Mouse (Mus musculus) adrenal gland, adult 18-20 months (tissue): Measurements from ENCODE around the gene Pex3. TPM values are rescaled to one million over a fixed set of nuclear protein-coding genes. Genes with fewer than 3 reads are reported as not detected.
"Not testable (repeated sequence)": the region's sequence is repeated elsewhere in the genome, so short reads cannot be mapped to it uniquely, and the experiment has no call there.

Source experiments
- DNase-seq, 2 experiments: peaks; one replicate each; pipeline ENCODE4 v3.0.0; 2021 to 2022; ENCODE audit warnings: low spot score in 2 of 2
- total RNA-seq, 2 experiments: library from RNA; stranded (reverse); gene quantifications; 1 replicate in 1 of 2; 2 replicates in 1 of 2; pipeline ENCODE4 v1.2.3; 2021

The Pex3 gene
- total RNA-seq, 2 experiments from 2014 or later, result 30.0 to 40.5 TPM

DNA sequence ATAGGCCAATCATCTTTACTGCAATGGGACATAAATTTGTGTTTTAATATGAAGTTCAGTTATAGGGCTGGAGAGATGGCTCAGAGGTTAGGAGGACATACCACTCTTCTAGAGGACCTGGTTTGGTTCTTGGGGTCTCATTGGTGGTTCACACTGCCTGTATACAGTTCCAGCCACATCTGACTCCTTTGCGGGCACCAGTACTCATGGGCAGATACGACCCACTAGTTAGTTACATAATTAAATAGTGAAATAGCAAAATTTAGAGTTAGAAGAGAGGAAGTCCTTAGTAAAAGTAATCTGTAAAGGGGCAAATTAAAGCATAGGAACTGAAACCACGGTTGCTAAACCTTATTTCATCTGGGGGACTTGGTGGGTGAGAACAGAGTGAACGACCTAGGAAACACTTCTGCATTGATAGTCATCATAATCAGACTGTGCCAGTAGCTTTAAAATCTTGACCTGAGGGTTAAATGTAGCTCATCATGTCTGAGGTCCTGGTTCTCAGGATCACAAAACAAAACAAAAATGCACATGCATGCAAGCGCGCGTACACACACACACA, 13.1 kb downstream of the Pex3 start:
- no peak for DNase-seq

GRCm38 (mm10) chr10:13536706-13537105, 16.2 kb downstream of the Pex3 start:
- no peak for DNase-seq

DNA sequence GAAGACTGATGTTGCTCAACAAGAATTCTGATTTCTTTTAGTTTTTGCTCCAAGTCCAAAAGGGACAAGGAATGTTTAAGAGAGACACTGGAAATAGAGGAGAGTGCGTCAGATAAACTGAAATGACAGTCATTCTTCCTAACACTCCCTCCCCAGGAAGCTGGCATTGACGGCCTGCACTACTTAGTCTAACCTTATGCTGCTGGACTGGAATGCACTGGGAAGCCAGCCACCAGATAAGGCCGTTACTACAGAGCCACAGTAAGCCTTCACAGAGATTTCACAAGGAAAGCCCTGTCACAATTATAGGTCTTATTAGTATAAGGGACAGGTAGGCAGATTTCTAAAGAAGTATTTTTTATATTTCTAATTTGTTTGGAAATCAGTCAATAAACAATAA, 18.2 kb downstream of the Pex3 start:
- no peak for DNase-seq

GRCm38 (mm10) chr10:13528155-13528554, 24.8 kb downstream of the Pex3 start:
- DNase-seq, result no peak

GRCm38 (mm10) chr10:13521857-13522256, 31.1 kb downstream of the Pex3 start:
- DNase-seq, result no peak

DNA sequence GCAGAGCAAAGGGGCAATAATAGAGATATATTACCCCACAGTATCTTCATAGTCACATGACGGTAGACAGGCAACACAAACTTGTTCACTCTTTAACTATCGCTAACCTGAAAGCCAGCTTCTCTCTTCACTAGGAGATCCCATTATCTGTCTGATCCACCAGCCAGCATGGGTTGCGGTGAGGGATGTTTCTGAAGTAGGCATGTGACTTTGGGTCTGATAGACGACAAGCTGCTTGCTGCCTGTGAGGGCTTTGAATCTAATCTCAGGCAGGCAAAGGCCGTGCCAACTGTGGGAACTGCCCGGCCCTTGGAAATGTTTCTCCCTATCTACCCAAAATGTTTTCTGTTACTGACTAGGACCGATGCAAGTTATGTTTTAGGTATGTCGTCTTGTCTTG, 50.6 kb downstream of the Pex3 start:
- no peak for DNase-seq

DNA sequence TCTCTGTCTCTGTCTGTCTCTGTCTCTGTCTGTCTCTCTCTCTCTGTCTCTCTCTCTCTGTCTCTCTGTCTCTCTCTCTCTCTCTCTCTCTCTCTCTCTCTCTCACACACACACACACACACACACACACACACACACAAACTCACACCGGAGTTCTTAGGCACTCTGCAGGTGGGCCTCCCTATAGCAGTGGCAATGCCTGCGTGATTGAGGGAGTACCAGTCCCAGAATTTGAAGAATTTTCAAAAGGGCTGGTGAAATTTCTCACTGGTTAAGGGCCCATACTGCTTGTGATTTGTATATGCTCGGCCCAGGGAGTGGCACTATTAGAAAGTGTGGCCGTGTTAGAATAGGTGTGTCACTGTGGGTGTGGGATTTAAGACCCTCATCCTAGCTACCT, 51.4 kb downstream of the Pex3 start:
- DNase-seq, result not testable (repeated sequence)

DNA sequence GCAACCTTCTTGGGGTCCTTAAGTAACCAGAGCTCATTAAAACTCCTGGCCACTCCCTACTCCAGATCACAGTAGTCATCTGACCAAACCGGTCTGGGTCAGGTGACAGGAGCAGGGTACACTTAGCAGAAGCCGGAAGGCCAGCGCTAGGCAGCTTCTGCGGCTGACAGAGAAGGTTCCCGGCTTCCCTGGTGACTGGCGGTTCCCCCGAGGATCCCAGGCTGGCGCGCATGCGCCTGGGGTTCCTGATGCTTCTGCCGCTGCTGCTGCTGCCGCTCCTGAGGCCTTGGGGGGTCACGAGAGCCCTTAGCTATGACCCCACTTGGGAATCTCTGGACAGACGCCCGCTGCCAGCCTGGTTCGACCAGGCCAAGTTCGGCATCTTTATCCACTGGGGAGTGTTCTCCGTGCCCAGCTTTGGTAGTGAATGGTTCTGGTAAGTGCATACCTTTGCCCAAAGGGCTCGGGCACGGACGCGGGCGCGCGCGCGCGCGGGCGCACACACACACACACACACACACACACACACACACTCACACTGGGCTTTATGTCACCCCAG, 51.9 kb downstream of the Pex3 start:
- DNase-seq, result peak; percentile 80

DNA sequence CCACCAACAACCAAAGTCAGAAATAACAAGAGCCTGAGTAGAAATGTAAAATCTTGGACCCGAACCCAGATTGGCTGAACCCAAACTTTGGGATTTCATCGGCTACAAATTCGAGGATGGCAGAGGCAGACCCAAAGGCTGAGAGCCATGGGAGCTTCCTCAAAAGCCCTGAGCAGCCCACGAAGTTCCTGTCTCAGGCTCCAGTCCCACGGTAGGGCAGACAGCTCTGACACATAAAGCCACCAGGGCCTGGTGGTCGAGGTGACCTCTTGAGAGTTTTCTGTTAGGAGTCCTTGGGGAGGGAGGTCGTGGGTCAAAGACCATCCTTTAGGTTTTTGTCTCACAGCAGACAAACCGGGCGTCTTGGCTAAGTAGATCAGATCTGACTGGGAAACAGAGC, 52.5 kb downstream of the Pex3 start:
- DNase-seq, result peak in 1 of 2 experiments; percentile 27

DNA sequence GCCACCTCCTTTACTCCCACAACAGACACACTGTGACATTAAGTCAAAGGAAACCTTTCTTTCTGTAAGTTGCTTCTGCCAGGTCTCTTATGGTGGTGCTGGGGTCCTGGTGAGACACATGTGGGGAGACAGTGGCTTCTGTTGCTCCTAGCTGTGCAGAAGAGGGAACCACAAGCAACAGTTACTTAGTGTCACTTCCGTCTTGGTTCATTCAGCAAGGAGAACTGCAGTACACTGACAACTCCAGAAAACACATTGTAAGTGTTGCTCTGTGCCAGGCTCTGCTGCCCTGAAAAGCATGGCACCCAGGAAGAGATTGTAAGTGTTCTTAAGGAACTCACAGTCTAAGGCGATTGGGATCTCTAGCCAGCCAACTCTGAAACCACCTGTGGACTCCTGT, 53.6 kb downstream of the Pex3 start, which contains the start of gene Fuca2:
Gene Fuca2, plus strand, starts transcription at position 210 of the 400 bp plus-strand sequence.
- no peak for DNase-seq

- DNase-seq, result no peak
Observed at GRCm38 (mm10) chr10:13496315-13496714, 56.6 kb downstream of the Pex3 start.

GRCm38 (mm10) chr10:13493978-13494686, 58.8 kb downstream of the Pex3 start:
- DNase-seq, result no peak

DNA sequence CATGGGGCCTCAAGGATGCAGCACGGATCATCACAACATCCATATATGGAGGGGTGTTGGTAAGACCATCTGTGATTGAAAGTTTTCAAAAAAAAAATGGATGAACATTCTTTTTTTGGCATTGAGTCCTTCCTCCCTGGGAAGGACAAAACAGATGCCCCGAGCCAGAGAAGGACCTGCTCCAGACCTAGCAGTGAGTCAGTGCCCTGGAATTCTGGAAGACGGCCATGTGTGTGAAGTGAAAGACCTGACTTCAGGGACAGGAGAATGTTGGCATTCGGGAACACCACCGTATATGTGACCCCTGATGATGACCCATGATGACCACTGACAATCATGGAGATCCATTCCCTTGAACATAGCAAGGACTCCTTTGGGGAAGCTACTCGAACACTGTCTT, 63.3 kb downstream of the Pex3 start:
- no peak for DNase-seq

GRCm38 (mm10) chr10:13485958-13486357, 67.0 kb downstream of the Pex3 start:
- no peak for DNase-seq

DNA sequence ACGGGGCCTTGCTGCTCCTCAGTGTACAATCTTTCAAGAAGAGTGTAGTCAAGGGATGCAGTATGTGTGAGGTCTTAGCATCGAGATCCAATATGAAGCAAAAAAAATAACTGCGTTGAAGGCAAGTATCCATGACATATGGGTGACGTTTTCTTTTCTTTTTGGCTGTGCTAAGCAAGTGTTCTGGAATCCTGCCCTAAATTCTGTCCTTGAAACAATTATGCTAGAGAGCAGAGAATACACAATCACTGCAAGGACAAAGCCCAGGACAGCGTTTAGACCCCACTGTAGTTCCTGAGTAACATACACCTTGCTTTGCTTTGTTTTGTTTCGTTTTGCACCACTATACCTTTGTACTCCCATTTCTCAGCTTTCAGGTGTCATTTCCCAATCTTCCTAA, 73.6 kb downstream of the Pex3 start:
- DNase-seq, result no peak

- no peak for DNase-seq
Observed at GRCm38 (mm10) chr10:13475121-13475520, 77.8 kb downstream of the Pex3 start.

DNA sequence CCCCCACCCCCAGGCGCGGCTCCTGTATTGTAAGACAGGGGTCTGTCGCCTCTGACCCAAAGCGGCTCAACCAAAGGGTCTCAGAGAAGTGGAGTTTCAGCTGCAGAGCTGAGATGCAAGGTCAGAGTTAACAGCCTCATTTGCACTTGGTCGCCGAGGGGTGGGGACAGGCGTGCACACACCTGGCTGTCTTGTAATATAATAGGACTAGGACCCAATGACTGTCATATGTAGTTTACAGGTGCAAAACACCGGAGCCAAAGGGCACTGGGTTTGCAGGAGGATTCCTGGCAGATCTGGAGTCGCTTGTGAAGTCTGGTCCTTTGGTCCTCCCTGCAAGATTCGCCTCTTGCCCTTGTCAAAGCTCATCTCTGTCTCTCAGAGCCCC, 78.4 kb downstream of the Pex3 start:
- no peak for DNase-seq

Other genes with a start within 250 kb of the Pex3 start
- 10 to 100 TPM; 23.5 to 24.2 TPM for gene Phactr2, start 78.7 kb downstream of the Pex3 start, total RNA-seq
- gene Fuca2, start 53.6 kb downstream of the Pex3 start, total RNA-seq, result 10 to 100 TPM; 23.4 to 25.0 TPM
- 1 to 10 TPM; 2.1 to 3.5 TPM for gene Adat2, start 248 bp downstream of the Pex3 start, total RNA-seq